Mouse (Mus musculus): ENCODE data around the gene Acvr1.

DNA sequence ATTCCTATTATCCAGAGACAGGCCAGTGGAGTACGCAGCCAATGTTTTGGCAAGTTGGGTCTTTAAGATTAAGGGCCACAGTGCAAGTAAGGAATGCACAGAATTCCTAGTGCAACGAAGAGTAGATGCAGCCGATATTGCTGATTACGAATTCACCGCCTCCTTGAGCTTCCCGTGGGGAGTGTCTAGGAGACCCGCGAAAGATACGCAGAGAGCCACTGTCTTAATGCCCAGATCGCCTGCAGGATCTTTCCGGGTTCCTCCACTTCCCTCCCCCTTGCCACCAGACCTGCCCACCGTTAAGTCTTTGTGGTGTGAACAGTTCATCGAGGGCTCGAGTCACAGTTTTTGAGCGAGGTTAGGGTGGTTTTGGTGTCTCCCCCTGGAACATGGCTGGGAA lies 120.0 kb downstream of the Acvr1 start:
- no peak for TF ChIP-seq POLR2A (IDR thresholded peaks at IDR 0.05; ENCODE audit: borderline replicate concordance, insufficient read depth, low read length)
- TF ChIP-seq CTCF (IDR thresholded peaks at IDR 0.05; ENCODE audit: borderline replicate concordance, insufficient read depth, low read depth, low read length): no peak
